ENCODE assay signal across 28 mouse cellular contexts in genomic region chr14:32332515-32333445, GRCm38 (mm10). TPM values are rescaled to one million over a fixed set of nuclear protein-coding genes. Genes with fewer than 3 reads are reported as not detected.
A peak's percentile ranks its signal among the peaks of the same experiment; 100 is the strongest.
DNase-seq lines count a peak whose midpoint lies in the region; ATAC-seq and TF ChIP-seq lines count a peak whose summit lies in the region.
"Had no signal": no experiment of that assay in that cellular context is flagged by ENCODE, and none has a peak within 500 bp of the region (broad histone marks: within the 10 kb centered on the region; RNA-seq: fewer than 3 reads in every experiment).

No protein-coding gene starts in this region.

- H3K9me3 ChIP-seq in forebrain, embryonic 13.5 days (replicated peaks), result no peaks in the 10 kb centered on the region
- no peaks in the 10 kb centered on the region for H3K9me3 ChIP-seq in forebrain, postnatal 0 days (ENCODE audit: low read length)
- no peaks in the 10 kb centered on the region for H3K9me3 ChIP-seq in hindbrain, embryonic 16.5 days (ENCODE audit: control insufficient read depth, low read length)
- H3K9me3 ChIP-seq in hindbrain, embryonic 12.5 days (replicated peaks), result no peaks in the 10 kb centered on the region
- H3K9me3 ChIP-seq in midbrain, embryonic 15.5 days, result no peaks in the 10 kb centered on the region
- H3K9me3 ChIP-seq in midbrain, embryonic 16.5 days (replicated peaks; ENCODE audit: control insufficient read depth, low read length, poor library complexity, severe bottlenecking), result no peaks in the 10 kb centered on the region
- H3K9me3 ChIP-seq: embryonic facial prominence, embryonic 15.5 days; intestine, embryonic 15.5 days; midbrain, embryonic 12.5 days had no signal

- H3K4me3 ChIP-seq in forebrain, embryonic 13.5 days, result no peak overlapping the region
- H3K4me3 ChIP-seq in forebrain, postnatal 0 days (ENCODE audit: low read depth, low read length), result no peak overlapping the region
- no peak overlapping the region for H3K4me3 ChIP-seq in hindbrain, embryonic 16.5 days (ENCODE audit: low read length)
- H3K4me3 ChIP-seq in hindbrain, embryonic 12.5 days, result no peak overlapping the region
- H3K4me3 ChIP-seq in midbrain, embryonic 15.5 days, result no peak overlapping the region
- H3K4me3 ChIP-seq in midbrain, embryonic 16.5 days (ENCODE audit: low read depth, low read length), result no peak overlapping the region
- H3K4me3 ChIP-seq: embryonic facial prominence, embryonic 15.5 days; intestine, embryonic 15.5 days; left cerebral cortex, adult 2 months; midbrain, embryonic 12.5 days had no signal

- DNase-seq in forebrain, postnatal 0 days, result no peak
- no peak for DNase-seq in adrenal gland, adult 2 months
- DNase-seq: adrenal gland, postnatal 36 days; cerebellum, adult 11 months; cerebellum, postnatal 36 days; embryo, embryonic 11 days; gastrocnemius, postnatal 10 days; kidney, adult 8-10 months; kidney, postnatal 10 days; liver, postnatal 0 days had no signal

- H3K4me1 ChIP-seq in forebrain, embryonic 13.5 days, result peaks cover 13% of the 10 kb centered on the region
- no peaks in the 10 kb centered on the region for H3K4me1 ChIP-seq in forebrain, postnatal 0 days (ENCODE audit: insufficient read depth)
- no peaks in the 10 kb centered on the region; the same call in 1 of the 2 replicates for H3K4me1 ChIP-seq in hindbrain, embryonic 16.5 days (ENCODE audit: control insufficient read depth, insufficient read depth, low read depth, low read length)
- H3K4me1 ChIP-seq in hindbrain, embryonic 12.5 days, result peaks cover 5% of the 10 kb centered on the region; the same call in 1 of the 2 replicates
- peaks cover 7% of the 10 kb centered on the region; the same call in 1 of the 2 replicates for H3K4me1 ChIP-seq in midbrain, embryonic 15.5 days
- H3K4me1 ChIP-seq in midbrain, embryonic 16.5 days (ENCODE audit: control insufficient read depth, insufficient read depth, low read length), result peaks cover 3% of the 10 kb centered on the region; the same call in 1 of the 2 replicates
- H3K4me1 ChIP-seq: intestine, embryonic 15.5 days; midbrain, embryonic 12.5 days had no signal

- H3K27me3 ChIP-seq in forebrain, embryonic 13.5 days, result no peaks in the 10 kb centered on the region
- no peaks in the 10 kb centered on the region for H3K27me3 ChIP-seq in forebrain, postnatal 0 days (ENCODE audit: insufficient read depth, low read length)
- no peaks in the 10 kb centered on the region for H3K27me3 ChIP-seq in hindbrain, embryonic 16.5 days (replicated peaks; ENCODE audit: control insufficient read depth, insufficient read depth, low read length)
- H3K27me3 ChIP-seq in hindbrain, embryonic 12.5 days, result no peaks in the 10 kb centered on the region
- H3K27me3 ChIP-seq in midbrain, embryonic 15.5 days (replicated peaks), result no peaks in the 10 kb centered on the region
- H3K27me3 ChIP-seq in midbrain, embryonic 16.5 days (ENCODE audit: control insufficient read depth, insufficient read depth, low read depth, low read length), result no peaks in the 10 kb centered on the region
- H3K27me3 ChIP-seq: embryonic facial prominence, embryonic 15.5 days; intestine, embryonic 15.5 days; midbrain, embryonic 12.5 days had no signal

- H3K4me2 ChIP-seq in forebrain, embryonic 13.5 days, result no peak overlapping the region
- no peak overlapping the region for H3K4me2 ChIP-seq in forebrain, postnatal 0 days (ENCODE audit: low read depth)
- H3K4me2 ChIP-seq in hindbrain, embryonic 16.5 days (ENCODE audit: low read length), result no peak overlapping the region
- H3K4me2 ChIP-seq in hindbrain, embryonic 12.5 days (replicated peaks), result no peak overlapping the region
- no peak overlapping the region for H3K4me2 ChIP-seq in midbrain, embryonic 15.5 days
- H3K4me2 ChIP-seq in midbrain, embryonic 16.5 days (ENCODE audit: low read length), result no peak overlapping the region
- H3K4me2 ChIP-seq: embryonic facial prominence, embryonic 15.5 days; heart, embryonic 11.5 days; intestine, embryonic 15.5 days; liver, embryonic 11.5 days; midbrain, embryonic 12.5 days had no signal

- WGBS in forebrain, embryonic 13.5 days, result 75% methylated on average over 20 of the region's 20 CpGs
- WGBS in forebrain, postnatal 0 days, result 68% methylated on average over 20 of the region's 20 CpGs
- 66% methylated on average over 20 of the region's 20 CpGs for WGBS in hindbrain, embryonic 16.5 days
- 80% methylated on average over 20 of the region's 20 CpGs for WGBS in hindbrain, embryonic 12.5 days
- WGBS in midbrain, embryonic 15.5 days, result 76% methylated on average over 20 of the region's 20 CpGs
- 74% methylated on average over 20 of the region's 20 CpGs for WGBS in midbrain, embryonic 16.5 days

- peaks cover 38% of the 10 kb centered on the region for H3K36me3 ChIP-seq in forebrain, embryonic 13.5 days (ENCODE audit: poor library complexity, severe bottlenecking)
- H3K36me3 ChIP-seq in forebrain, postnatal 0 days (ENCODE audit: insufficient read depth), result peaks cover 41% of the 10 kb centered on the region
- H3K36me3 ChIP-seq in hindbrain, embryonic 16.5 days (ENCODE audit: control insufficient read depth, insufficient read depth, low read length), result peaks cover 5% of the 10 kb centered on the region
- peaks cover 23% of the 10 kb centered on the region for H3K36me3 ChIP-seq in hindbrain, embryonic 12.5 days
- H3K36me3 ChIP-seq in midbrain, embryonic 15.5 days (replicated peaks), result no peaks in the 10 kb centered on the region
- H3K36me3 ChIP-seq in midbrain, embryonic 16.5 days (ENCODE audit: control insufficient read depth, insufficient read depth, low read length), result peaks cover 12% of the 10 kb centered on the region
- H3K36me3 ChIP-seq: intestine, embryonic 15.5 days had no signal

- ATAC-seq in forebrain, embryonic 13.5 days, result peak; percentile 58; the same call in 1 of the 2 replicates
- no peak for ATAC-seq in forebrain, postnatal 0 days
- peak; percentile 31; the same call in 1 of the 2 replicates for ATAC-seq in hindbrain, embryonic 16.5 days
- no peak for ATAC-seq in hindbrain, embryonic 12.5 days (ENCODE audit: low FRiP score)
- peak; percentile 24; the same call in 1 of the 2 replicates for ATAC-seq in midbrain, embryonic 15.5 days (replicated peaks)
- ATAC-seq in midbrain, embryonic 16.5 days, result no peak
- ATAC-seq: intestine, embryonic 15.5 days; liver, postnatal 0 days; lung, postnatal 0 days had no signal

- no peak overlapping the region for H3K27ac ChIP-seq in forebrain, embryonic 13.5 days
- H3K27ac ChIP-seq in forebrain, postnatal 0 days (ENCODE audit: low read depth, low read length), result no peak overlapping the region
- no peak overlapping the region for H3K27ac ChIP-seq in hindbrain, embryonic 16.5 days (ENCODE audit: low read depth, low read length)
- H3K27ac ChIP-seq in hindbrain, embryonic 12.5 days, result no peak overlapping the region
- H3K27ac ChIP-seq in midbrain, embryonic 15.5 days, result no peak overlapping the region
- H3K27ac ChIP-seq in midbrain, embryonic 16.5 days (ENCODE audit: low read length), result no peak overlapping the region
- H3K27ac ChIP-seq: embryonic facial prominence, embryonic 15.5 days; intestine, embryonic 15.5 days; left cerebral cortex, adult 2 months; macrophage; midbrain, embryonic 12.5 days had no signal

- TF ChIP-seq CTCF in forebrain, postnatal 0 days (IDR thresholded peaks at IDR 0.05; ENCODE audit: low read depth), result no peak

- H3K9ac ChIP-seq in forebrain, embryonic 13.5 days, result no peak overlapping the region
- no peak overlapping the region for H3K9ac ChIP-seq in forebrain, postnatal 0 days
- H3K9ac ChIP-seq in hindbrain, embryonic 16.5 days (ENCODE audit: low read depth, low read length), result no peak overlapping the region
- H3K9ac ChIP-seq in hindbrain, embryonic 12.5 days, result no peak overlapping the region
- no peak overlapping the region for H3K9ac ChIP-seq in midbrain, embryonic 15.5 days
- no peak overlapping the region for H3K9ac ChIP-seq in midbrain, embryonic 16.5 days (ENCODE audit: low read depth, low read length)
- H3K9ac ChIP-seq: embryonic facial prominence, embryonic 15.5 days; intestine, embryonic 15.5 days; liver, postnatal 0 days; midbrain, embryonic 12.5 days had no signal

RNA-seq across cellular contexts. Expression of gene Ogdhl, which starts 11.0 kb away (rescaled TPM):
- 20.3 and 21.7 TPM in 2 replicates for polyA plus RNA-seq in forebrain, embryonic 13.5 days (2015; fragmentation: Nextera tagmentation; extraction: Ambion mirVana)
- total RNA-seq in forebrain, postnatal 0 days (2014; rRNA removed), result 23.2 and 32.0 TPM in 2 replicates
- polyA plus RNA-seq in forebrain, postnatal 0 days (2015; fragmentation: Nextera tagmentation; extraction: Ambion mirVana), result 17.5 and 23.3 TPM in 2 replicates
- 20.9 and 24.6 TPM in 2 replicates for polyA plus RNA-seq in hindbrain, embryonic 16.5 days (2015; fragmentation: Nextera tagmentation; extraction: Ambion mirVana)
- 19.6 and 23.7 TPM in 2 replicates for polyA plus RNA-seq in hindbrain, embryonic 12.5 days (2016; fragmentation: Nextera tagmentation; extraction: Ambion mirVana)
- polyA plus RNA-seq in midbrain, embryonic 15.5 days (2015; fragmentation: Nextera tagmentation; extraction: Ambion mirVana), result 32.6 and 33.0 TPM in 2 replicates
- 31.3 and 32.7 TPM in 2 replicates for polyA plus RNA-seq in midbrain, embryonic 16.5 days (2015; fragmentation: Nextera tagmentation; extraction: Ambion mirVana)
- total RNA-seq in adrenal gland, adult 2 months (2021), result 10 to 100 TPM in 1 of 2 experiments, 1 to 10 TPM in 1; 5.5 to 10.6 TPM
- 7.1 and 9.0 TPM in 2 replicates for polyA plus RNA-seq in adrenal gland, adult 2 months (2012; rRNA removed)
- total RNA-seq: granulocyte monocyte progenitor cell, adult 5-6 weeks had no signal

RNA-seq across cellular contexts. Expression of gene 1700024G13Rik, which starts 55.4 kb away (rescaled TPM):
- polyA plus RNA-seq in forebrain, embryonic 13.5 days (2015; fragmentation: Nextera tagmentation; extraction: Ambion mirVana), result 0.50 and 0.74 TPM in 2 replicates
- total RNA-seq in forebrain, postnatal 0 days (2014; rRNA removed), result 0.38 and 0.46 TPM in 2 replicates
- 1.1 and 1.2 TPM in 2 replicates for polyA plus RNA-seq in forebrain, postnatal 0 days (2015; fragmentation: Nextera tagmentation; extraction: Ambion mirVana)
- 0.74 and 0.95 TPM in 2 replicates for polyA plus RNA-seq in hindbrain, embryonic 16.5 days (2015; fragmentation: Nextera tagmentation; extraction: Ambion mirVana)
- polyA plus RNA-seq in hindbrain, embryonic 12.5 days (2016; fragmentation: Nextera tagmentation; extraction: Ambion mirVana), result 0.85 and 0.94 TPM in 2 replicates
- 0.34 and 1.0 TPM in 2 replicates for polyA plus RNA-seq in midbrain, embryonic 15.5 days (2015; fragmentation: Nextera tagmentation; extraction: Ambion mirVana)
- 0.42 and 0.51 TPM in 2 replicates for polyA plus RNA-seq in midbrain, embryonic 16.5 days (2015; fragmentation: Nextera tagmentation; extraction: Ambion mirVana)
- total RNA-seq in adrenal gland, adult 2 months (2021), result not detected
- not detected in 2 replicates for polyA plus RNA-seq in adrenal gland, adult 2 months (2012; rRNA removed)
- total RNA-seq: adrenal gland, postnatal 36 days; gastrocnemius, postnatal 10 days; granulocyte monocyte progenitor cell, adult 5-6 weeks; left cerebral cortex, adult 2 months had no signal
- polyA plus RNA-seq: heart, embryonic 11.5 days; heart, postnatal 0 days; intestine, embryonic 15.5 days; limb, embryonic 11.5 days; liver, embryonic 11.5 days; liver, postnatal 0 days; macrophage; midbrain, embryonic 12.5 days; spleen, adult 2 months; urinary bladder, adult 2 months had no signal

Comparison
In these comparisons a context has a peak if more than half of its experiments do, and no peak if none do; other contexts are left out.
1. ATAC-seq: peak in forebrain, embryonic 13.5 days (single experiment), hindbrain, embryonic 16.5 days (single experiment) and midbrain, embryonic 15.5 days (single experiment); none in forebrain, postnatal 0 days (single experiment), hindbrain, embryonic 12.5 days (single experiment) and midbrain, embryonic 16.5 days (single experiment).